Mouse (Mus musculus) 3134 (cell line): Measurements from ENCODE around the gene Uck1.
A peak's percentile ranks its signal among the peaks of the same experiment; 100 is the strongest.

ENCODE experiments used
- DNase-seq: peaks from one replicate; pipeline ENCODE4 v3.0.0-alpha.2; 2011; ENCODE audit warnings: low spot score; ENCODE audit not compliant: insufficient read length; ENCODE audit errors: extremely low read depth

The Uck1 gene

DNA sequence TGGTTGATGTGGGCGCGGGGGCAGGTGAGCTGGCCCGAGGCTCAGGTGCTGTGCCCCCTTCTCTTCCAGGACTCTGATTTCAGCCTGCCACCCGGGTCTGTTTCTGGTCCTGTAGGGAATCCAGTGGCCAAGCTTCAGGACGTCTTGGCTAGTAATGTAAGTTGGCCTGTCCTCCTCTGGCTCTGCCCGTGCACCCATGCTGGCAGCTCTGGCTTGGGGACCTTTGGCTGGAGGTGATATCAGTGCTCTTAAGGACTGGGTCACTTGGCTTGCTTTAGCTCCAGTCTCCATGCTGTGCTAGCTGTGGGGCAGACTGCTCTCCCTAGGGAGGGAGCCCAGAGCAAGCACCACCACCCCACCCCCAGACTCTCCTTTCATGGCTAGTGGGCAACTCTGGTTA is 39.9 kb downstream of the Uck1 start:
- DNase-seq = no peak

DNA sequence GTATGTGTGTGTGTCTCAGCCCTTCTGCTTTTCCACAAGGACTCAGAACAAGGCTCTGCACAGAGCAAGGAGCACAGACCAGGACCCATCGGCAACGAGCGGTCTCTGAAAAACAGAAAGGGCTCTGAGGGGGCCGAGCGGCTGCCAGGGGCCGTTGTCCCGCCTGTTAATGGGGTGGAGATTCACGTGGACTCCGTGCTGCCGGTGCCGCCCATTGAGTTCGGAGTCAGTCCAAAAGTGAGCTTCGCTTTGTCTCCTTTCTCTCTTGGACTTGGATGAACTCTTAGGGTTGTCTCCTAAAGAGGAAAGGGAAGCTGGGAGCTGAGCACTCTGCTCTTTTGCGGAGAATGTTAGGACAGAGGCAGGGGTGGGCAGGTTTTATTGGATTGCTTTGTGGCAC is 40.5 kb downstream of the Uck1 start:
- DNase-seq = no peak

DNA sequence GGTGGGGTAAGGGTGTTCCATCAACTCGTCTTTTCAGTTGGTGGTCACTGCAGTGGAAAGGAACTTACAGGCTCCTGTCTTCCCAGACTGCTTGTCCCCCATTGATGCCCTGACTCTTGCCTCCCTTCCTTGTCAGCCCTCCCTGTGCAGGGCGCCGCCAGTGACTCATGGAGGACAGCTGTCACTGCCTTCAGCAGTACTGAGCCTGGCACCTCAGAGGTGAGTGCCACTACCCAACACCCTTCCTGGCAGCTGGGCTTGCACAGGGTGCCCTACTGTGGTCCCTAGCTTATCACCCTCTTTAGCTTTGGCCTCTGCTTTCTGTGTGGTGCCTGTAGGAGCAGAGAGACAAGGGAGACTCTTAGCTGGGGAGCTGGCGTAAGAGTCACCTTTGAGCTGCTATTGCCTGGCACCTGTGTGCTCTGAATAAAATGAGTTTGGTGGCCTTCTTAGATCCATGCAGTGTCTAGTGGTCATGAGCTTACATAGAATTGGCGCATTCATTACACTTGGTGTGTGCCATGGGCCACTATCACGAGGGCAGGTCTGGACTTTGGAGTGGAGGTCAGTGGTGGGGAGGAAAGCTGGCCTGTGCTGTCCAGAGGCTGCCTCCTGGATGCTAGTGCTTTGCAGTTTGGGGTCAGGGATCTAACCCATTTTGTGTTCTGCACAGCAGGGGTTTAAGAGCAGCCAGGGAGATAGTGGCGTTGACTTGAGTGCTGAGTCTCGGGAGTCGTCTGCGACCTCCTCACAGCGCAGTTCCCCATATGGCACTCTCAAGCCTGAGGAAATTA is 41.2 kb downstream of the Uck1 start:
- DNase-seq = no peak

DNA sequence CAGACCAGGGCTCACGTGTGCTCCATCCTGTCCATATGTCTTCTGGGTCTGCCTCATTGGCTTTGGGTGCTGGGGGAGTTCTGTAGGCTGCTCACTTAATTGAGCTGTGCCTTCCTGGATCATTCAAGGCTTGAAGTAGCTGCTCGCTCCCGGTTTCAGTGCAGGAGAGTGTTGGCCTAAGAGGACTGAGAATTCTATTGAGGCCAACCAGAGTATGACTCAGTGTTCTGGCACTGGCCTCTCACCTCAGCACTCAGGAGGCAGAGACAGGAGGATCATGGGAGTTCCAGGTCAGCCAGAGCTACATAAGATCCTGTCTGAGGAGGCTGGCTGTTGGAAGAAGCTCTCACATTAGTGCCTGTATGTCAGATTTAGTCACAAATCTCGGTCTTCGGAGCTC is 41.8 kb downstream of the Uck1 start:
- peak; percentile 70 for DNase-seq

DNA sequence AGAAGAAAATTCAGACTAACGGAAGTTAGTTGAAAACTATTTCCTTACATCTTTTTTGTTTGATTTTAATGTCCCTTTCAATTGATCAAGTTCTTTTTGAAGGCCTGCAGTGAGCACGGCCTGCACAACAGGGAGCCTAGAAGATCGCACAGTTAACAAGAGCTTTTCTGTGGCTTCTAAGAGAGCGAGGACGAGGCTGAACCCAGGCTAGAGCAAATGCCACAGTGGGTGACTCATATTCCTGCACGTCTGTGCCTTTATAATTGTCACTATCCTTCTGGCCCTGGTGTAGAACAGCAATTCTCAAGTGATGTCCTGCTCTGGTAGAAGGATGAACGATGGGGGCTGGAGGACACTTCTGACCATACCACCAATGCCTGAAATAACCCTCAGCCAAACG is 42.3 kb downstream of the Uck1 start:
- peak; percentile 49 for DNase-seq

DNA sequence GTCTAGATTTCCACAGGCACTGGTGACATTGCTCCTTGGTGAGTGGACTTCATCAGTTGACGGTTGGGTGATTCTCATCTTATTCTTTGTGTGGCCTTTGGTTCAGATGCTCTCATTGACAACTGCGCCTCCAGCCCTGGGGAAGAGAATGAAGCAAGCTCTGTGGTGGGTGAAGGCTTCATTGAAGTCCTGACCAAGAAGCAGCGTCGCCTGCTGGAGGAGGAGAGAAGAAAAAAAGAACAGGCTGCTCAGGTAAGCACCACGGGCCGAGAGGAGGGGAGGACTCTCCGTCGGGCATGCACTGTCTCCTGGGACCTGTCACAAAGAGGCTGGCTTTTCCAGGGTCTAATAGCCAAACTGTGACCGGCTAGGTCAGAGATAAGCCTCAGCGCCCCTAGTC is 43.5 kb downstream of the Uck1 start:
- DNase-seq = no peak

DNA sequence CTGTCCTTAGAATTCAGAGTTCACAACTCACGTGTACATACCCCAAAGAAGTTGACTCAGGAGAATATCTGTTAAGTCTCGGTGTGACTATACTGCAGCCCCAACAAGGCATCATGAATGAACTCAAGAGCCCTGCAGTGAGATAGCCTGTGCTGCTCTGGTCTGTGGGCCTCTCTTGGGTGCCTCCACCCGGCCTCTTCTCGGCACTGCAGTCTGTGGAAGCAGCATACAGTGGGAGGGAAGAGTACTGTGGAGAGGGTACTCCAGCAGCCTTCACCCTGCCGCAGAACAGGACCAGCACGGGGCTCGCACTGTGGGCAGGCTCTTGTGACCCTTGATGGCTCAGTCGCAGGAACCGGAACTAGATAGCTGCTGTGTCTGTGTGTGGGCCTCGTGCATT is 44.4 kb downstream of the Uck1 start:
- DNase-seq = no peak

DNA sequence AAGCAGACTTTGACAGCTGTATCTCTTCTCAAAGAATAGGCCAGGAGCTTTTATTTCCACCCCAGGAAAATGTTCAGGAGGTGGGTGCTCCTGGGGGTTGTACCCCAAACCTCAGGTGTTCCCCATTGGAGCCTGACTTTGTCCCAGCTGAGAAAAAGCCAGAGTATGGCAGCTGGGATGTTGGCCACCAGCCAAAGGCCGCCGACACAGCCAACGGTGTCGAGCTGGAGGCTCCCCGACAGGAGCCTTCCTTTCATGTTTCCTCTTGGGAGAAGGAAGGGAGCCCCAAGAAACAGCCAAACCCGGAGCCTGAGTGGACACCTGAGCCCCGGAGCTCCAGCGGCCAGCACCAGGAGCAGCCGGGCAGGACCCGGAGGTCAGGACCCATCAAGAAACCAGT is 47.0 kb downstream of the Uck1 start:
- no peak for DNase-seq

DNA sequence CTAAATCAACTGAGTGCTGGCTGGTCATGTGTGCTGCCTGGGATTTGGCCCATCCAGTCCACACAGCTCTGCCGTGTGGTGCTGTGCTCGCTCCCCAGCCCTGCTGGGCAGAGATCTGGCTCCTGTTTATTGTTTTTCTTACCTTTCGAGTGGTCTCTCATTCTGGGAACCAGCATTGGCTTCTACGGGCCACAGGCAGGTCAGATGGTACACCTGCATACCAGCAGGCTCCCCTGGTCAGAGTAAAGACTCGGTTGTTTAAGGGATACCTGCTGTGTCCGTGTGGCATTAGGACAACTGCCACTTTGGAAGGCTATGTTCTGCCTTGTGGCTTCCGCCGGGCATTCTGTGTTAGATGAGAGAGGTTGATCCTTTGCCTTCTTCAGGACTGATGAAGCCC is 48.3 kb downstream of the Uck1 start:
- DNase-seq = no peak

DNA sequence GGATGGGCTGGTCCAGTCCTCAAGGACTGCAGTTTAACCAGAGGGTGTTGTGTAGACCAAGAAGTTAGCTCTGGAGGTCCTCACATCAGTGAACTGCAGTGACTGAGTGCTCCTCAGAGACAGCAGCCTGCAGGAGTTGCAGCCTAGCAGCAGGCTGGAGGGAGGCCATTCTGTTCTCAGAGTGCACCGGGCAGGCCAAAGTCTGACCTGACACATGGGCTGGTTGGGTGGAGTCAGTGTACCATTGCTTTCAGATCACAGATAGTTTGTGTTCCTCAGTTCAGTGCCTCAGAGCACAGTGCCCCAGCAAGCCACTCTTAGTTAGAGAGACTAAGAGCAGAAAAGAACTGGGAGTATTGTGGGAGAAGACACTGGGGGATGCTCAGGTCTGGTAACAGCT is 52.3 kb downstream of the Uck1 start:
- DNase-seq = no peak
